Mouse (Mus musculus) ES-E14 (cell line): ENCODE data around the gene Nubp2.

Experiments
- CHD2 ChIP-seq: IDR thresholded peaks from 2 replicates; pipeline ENCODE4 v1.6.1; 2014; ENCODE audit warnings: mild to moderate bottlenecking, low read depth, low read length, inconsistent platforms
- ZC3H11A ChIP-seq: IDR thresholded peaks from 2 replicates; pipeline ENCODE4 v1.6.1; 2012; ENCODE audit warnings: low read depth, mild to moderate bottlenecking, inconsistent platforms, low read length, borderline replicate concordance

DNA sequence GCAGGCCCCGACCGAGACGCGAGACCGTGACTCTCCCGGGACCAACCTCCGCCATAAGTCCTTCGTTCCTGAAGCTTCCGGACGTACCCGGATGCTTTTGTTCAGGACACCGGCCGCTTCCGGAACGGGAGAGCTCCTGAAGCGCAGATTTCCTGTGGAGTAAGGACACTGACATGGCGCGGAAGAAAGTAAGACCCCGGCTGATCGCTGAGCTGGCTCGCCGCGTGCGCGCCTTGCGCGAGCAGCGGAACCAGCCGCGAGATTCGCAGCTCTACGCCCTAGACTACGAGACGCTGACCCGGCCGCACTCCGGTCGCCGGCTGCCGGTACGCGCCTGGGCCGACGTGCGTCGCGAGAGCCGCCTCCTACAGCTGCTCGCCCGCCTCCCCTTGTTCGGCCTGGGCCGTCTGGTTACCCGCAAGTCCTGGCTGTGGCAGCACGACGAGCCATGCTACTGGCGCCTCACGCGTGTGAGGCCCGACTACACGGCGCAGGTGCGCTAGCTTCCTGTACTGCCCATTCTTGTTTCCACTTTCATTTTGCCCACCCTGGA lies 8.9 kb upstream of the Nubp2 start, which contains the start of the genes Eme2 and Mrps34:
- TF ChIP-seq ZC3H11A (no peak), CHD2 (no peak)
